In genomic region chr5:124610965-124611364, GRCm38 (mm10) we compare ENCODE assay signal across 13 mouse cellular contexts. TPM values are rescaled to one million over a fixed set of nuclear protein-coding genes. Genes with fewer than 3 reads are reported as not detected.
DNase-seq lines count a peak whose midpoint lies in the region; ATAC-seq and TF ChIP-seq lines count a peak whose summit lies in the region.
"Had no signal": no experiment of that assay in that cellular context is flagged by ENCODE, and none has a peak within 500 bp of the region (broad histone marks: within the 10 kb centered on the region; RNA-seq: fewer than 3 reads in every experiment).

No protein-coding gene starts in this region.

- no peak overlapping the region for H3K4me2 ChIP-seq in kidney, embryonic 15.5 days
- H3K4me2 ChIP-seq: hindbrain, embryonic 15.5 days; stomach, embryonic 15.5 days had no signal

- no peak for ATAC-seq in kidney, embryonic 15.5 days (replicated peaks; ENCODE audit: low FRiP score)

- TF ChIP-seq POLR2A in ES-Bruce4 (IDR thresholded peaks at IDR 0.05; ENCODE audit: insufficient read depth, low read length) = no peak
- no peak for TF ChIP-seq POLR2A in small intestine, adult 2 months (IDR thresholded peaks at IDR 0.05; ENCODE audit: low read depth, low read length)

- H3K9me3 ChIP-seq in kidney, embryonic 15.5 days (replicated peaks) = no peaks in the 10 kb centered on the region
- no peaks in the 10 kb centered on the region for H3K9me3 ChIP-seq in ES-Bruce4 (replicated peaks; ENCODE audit: control insufficient read depth, insufficient read depth, low read length, poor library complexity, severe bottlenecking)
- H3K9me3 ChIP-seq: hindbrain, embryonic 15.5 days; stomach, embryonic 15.5 days had no signal

- no peaks in the 10 kb centered on the region for H3K27me3 ChIP-seq in kidney, embryonic 15.5 days
- H3K27me3 ChIP-seq in ES-Bruce4 (ENCODE audit: control insufficient read depth, insufficient read depth, low read length, poor library complexity, severe bottlenecking) = no peaks in the 10 kb centered on the region
- no peaks in the 10 kb centered on the region for H3K27me3 ChIP-seq in small intestine, adult 2 months (ENCODE audit: control insufficient read depth, insufficient read depth, low read length)
- H3K27me3 ChIP-seq: hindbrain, embryonic 15.5 days; stomach, embryonic 15.5 days had no signal

- peak; percentile 59; the same call in 1 of the 2 replicates for TF ChIP-seq EP300 in ES-Bruce4 (IDR thresholded peaks at IDR 0.05; ENCODE audit: insufficient read depth, low read depth, low read length)

- WGBS in kidney, embryonic 15.5 days = 77% methylated on average over 10 of the region's 10 CpGs
- WGBS in small intestine, adult 2 months = 75% methylated on average over 10 of the region's 10 CpGs

- H3K27ac ChIP-seq in kidney, embryonic 15.5 days = no peak overlapping the region
- H3K27ac ChIP-seq in ES-Bruce4 (ENCODE audit: insufficient read depth, low read length) = no peak overlapping the region
- H3K27ac ChIP-seq in small intestine, adult 2 months (ENCODE audit: insufficient read depth, low read depth, low read length) = no peak overlapping the region
- H3K27ac ChIP-seq: hindbrain, embryonic 15.5 days; stomach, embryonic 15.5 days had no signal

- no peaks in the 10 kb centered on the region for H3K4me1 ChIP-seq in kidney, embryonic 15.5 days
- peaks cover 2% of the 10 kb centered on the region for H3K4me1 ChIP-seq in ES-Bruce4 (ENCODE audit: control insufficient read depth, insufficient read depth, low read length)
- H3K4me1 ChIP-seq in small intestine, adult 2 months (ENCODE audit: control insufficient read depth, insufficient read depth, insufficient read length, low read length) = no peaks in the 10 kb centered on the region
- H3K4me1 ChIP-seq: hindbrain, embryonic 15.5 days; stomach, embryonic 15.5 days had no signal

- H3K36me3 ChIP-seq in kidney, embryonic 15.5 days = peaks cover 28% of the 10 kb centered on the region
- H3K36me3 ChIP-seq in ES-Bruce4 (ENCODE audit: control insufficient read depth, insufficient read depth, low read length, poor library complexity, severe bottlenecking) = no peaks in the 10 kb centered on the region
- H3K36me3 ChIP-seq in small intestine, adult 2 months (ENCODE audit: control insufficient read depth, insufficient read depth, low read length) = no peaks in the 10 kb centered on the region
- H3K36me3 ChIP-seq: stomach, embryonic 15.5 days had no signal

- peak; percentile 92 for TF ChIP-seq CTCF in ES-Bruce4 (IDR thresholded peaks at IDR 0.05; ENCODE audit: low read depth, low read length)
- peak; percentile 26; the same call in 1 of the 2 replicates for TF ChIP-seq CTCF in small intestine, adult 2 months (IDR thresholded peaks at IDR 0.05; ENCODE audit: extremely low read depth, insufficient read length, insufficient replicate concordance, low read depth, low read length)

- no peak overlapping the region for H3K4me3 ChIP-seq in kidney, embryonic 15.5 days (replicated peaks)
- peak overlapping the region; percentile 48 for H3K4me3 ChIP-seq in ES-Bruce4 (ENCODE audit: low read depth, low read length)
- H3K4me3 ChIP-seq in small intestine, adult 2 months (ENCODE audit: low read depth, low read length) = no peak overlapping the region
- H3K4me3 ChIP-seq: hindbrain, embryonic 15.5 days; stomach, embryonic 15.5 days had no signal

- no peak overlapping the region for H3K9ac ChIP-seq in kidney, embryonic 15.5 days
- H3K9ac ChIP-seq in ES-Bruce4 (ENCODE audit: low read depth, poor library complexity, severe bottlenecking) = peak overlapping the region; percentile 54
- H3K9ac ChIP-seq: hindbrain, embryonic 15.5 days; stomach, embryonic 15.5 days had no signal

- peak; percentile 23 for DNase-seq in kidney, postnatal 10 days
- DNase-seq in c-Kit-positive CD71-positive TER-119-negative erythroid progenitor cells, embryonic 14.5 days (ENCODE audit: low read depth) = peak; percentile 29
- no peak for DNase-seq in adrenal gland, postnatal 10 days
- no peak for DNase-seq in cerebellum, adult 11 months
- no peak for DNase-seq in kidney, postnatal 14 days
- DNase-seq: adrenal gland, postnatal 25 days; cerebellum, postnatal 25 days; layer of hippocampus, postnatal 36 days had no signal

RNA-seq across cellular contexts. Expression of gene Atp6v0a2, which starts 17.4 kb away (rescaled TPM):
- 45.7 and 47.2 TPM in 2 replicates for polyA plus RNA-seq in kidney, embryonic 15.5 days (2015; fragmentation: Nextera tagmentation; extraction: Ambion mirVana)
- polyA plus RNA-seq in ES-Bruce4 (2011; ENCODE audit: insufficient read depth, insufficient read length, low read depth, missing spikeins) = 15.4 and 16.8 TPM in 2 replicates
- 56.9 and 170 TPM in 2 replicates for polyA plus RNA-seq in small intestine, adult 2 months (2012; rRNA removed)
- total RNA-seq in adrenal gland, postnatal 10 days (2021) = 10 to 100 TPM; 54.1 to 59.2 TPM

RNA-seq across cellular contexts. Expression of gene Gtf2h3, which starts 32.0 kb away (rescaled TPM):
- polyA plus RNA-seq in kidney, embryonic 15.5 days (2015; fragmentation: Nextera tagmentation; extraction: Ambion mirVana) = 72.8 and 78.7 TPM in 2 replicates
- 83.6 and 83.8 TPM in 2 replicates for polyA plus RNA-seq in ES-Bruce4 (2011; ENCODE audit: insufficient read depth, insufficient read length, low read depth, missing spikeins)
- 8.5 and 20.0 TPM in 2 replicates for polyA plus RNA-seq in small intestine, adult 2 months (2012; rRNA removed)
- 10 to 100 TPM; 35.3 to 36.8 TPM for total RNA-seq in adrenal gland, postnatal 10 days (2021)

RNA-seq across cellular contexts. Expression of gene Eif2b1, which starts 32.0 kb away (rescaled TPM):
- 72.5 and 73.1 TPM in 2 replicates for polyA plus RNA-seq in kidney, embryonic 15.5 days (2015; fragmentation: Nextera tagmentation; extraction: Ambion mirVana)
- polyA plus RNA-seq in ES-Bruce4 (2011; ENCODE audit: insufficient read depth, insufficient read length, low read depth, missing spikeins) = 57.1 and 61.3 TPM in 2 replicates
- 9.1 and 12.5 TPM in 2 replicates for polyA plus RNA-seq in small intestine, adult 2 months (2012; rRNA removed)
- 10 to 100 TPM; 42.0 to 49.9 TPM for total RNA-seq in adrenal gland, postnatal 10 days (2021)

RNA-seq across cellular contexts. Expression of gene Ddx55, which starts 58.3 kb away (rescaled TPM):
- polyA plus RNA-seq in kidney, embryonic 15.5 days (2015; fragmentation: Nextera tagmentation; extraction: Ambion mirVana) = 13.6 and 15.8 TPM in 2 replicates
- 13.2 and 13.7 TPM in 2 replicates for polyA plus RNA-seq in ES-Bruce4 (2011; ENCODE audit: insufficient read depth, insufficient read length, low read depth, missing spikeins)
- polyA plus RNA-seq in small intestine, adult 2 months (2012; rRNA removed) = 8.7 and 12.1 TPM in 2 replicates
- total RNA-seq in adrenal gland, postnatal 10 days (2021) = 10 to 100 TPM; 10.7 to 14.2 TPM

Comparison
In these comparisons a context has a peak if more than half of its experiments do, and no peak if none do; other contexts are left out.
1. DNase-seq: peak in kidney, postnatal 10 days (single experiment) and c-Kit-positive CD71-positive TER-119-negative erythroid progenitor cells, embryonic 14.5 days (single experiment); none in adrenal gland, postnatal 10 days (single experiment), cerebellum, adult 11 months (single experiment) and kidney, postnatal 14 days (single experiment).